Mouse (Mus musculus): ENCODE results near the gene Srbd1. TPM values are rescaled to one million over a fixed set of nuclear protein-coding genes. Genes with fewer than 3 reads are reported as not detected.

The Srbd1 gene
- polyA plus RNA-seq, 1 experiment from 2014 or later, result 8.0 TPM

- H3K27ac ChIP-seq, result no peak overlapping the region
- 29% methylated on average over 9 of the region's 9 CpGs for WGBS
- no peak overlapping the region for H3K4me3 ChIP-seq (replicated peaks; ENCODE audit: low read depth, low read length)
- H3K4me2 ChIP-seq (ENCODE audit: low read length), result no peak overlapping the region
- DNase-seq (ENCODE audit: low spot score) (peak; percentile 76), ATAC-seq (replicated peaks; ENCODE audit: low FRiP score, low read depth) (no peak)
- no peaks in the 10 kb centered on the region for H3K36me3 ChIP-seq (ENCODE audit: insufficient read depth, low read length)
- no peaks in the 10 kb centered on the region for H3K4me1 ChIP-seq (replicated peaks; ENCODE audit: insufficient read depth, low read length)
- no peaks in the 10 kb centered on the region for H3K9me3 ChIP-seq (replicated peaks; ENCODE audit: low read length)
- TF ChIP-seq CTCF (IDR thresholded peaks at IDR 0.05; ENCODE audit: low read depth), result no peak
- H3K9ac ChIP-seq (ENCODE audit: low read depth, low read length), result no peak overlapping the region
- H3K27me3 ChIP-seq (ENCODE audit: insufficient read depth, low read length), result no peaks in the 10 kb centered on the region
These were observed 54.9 kb downstream of the Srbd1 start for GRCm38 (mm10) chr17:86089893-86090588.

- 90% methylated on average over 9 of the region's 9 CpGs for WGBS
- H3K4me2 ChIP-seq (ENCODE audit: low read length), result no peak overlapping the region
- ATAC-seq (replicated peaks; ENCODE audit: low FRiP score, low read depth), result no peak
- no peak for TF ChIP-seq CTCF (IDR thresholded peaks at IDR 0.05; ENCODE audit: low read depth)
- H3K9ac ChIP-seq (ENCODE audit: low read depth, low read length), result no peak overlapping the region
- H3K36me3 ChIP-seq (ENCODE audit: insufficient read depth, low read length), result no peaks in the 10 kb centered on the region
- H3K4me1 ChIP-seq (replicated peaks; ENCODE audit: insufficient read depth, low read length), result no peaks in the 10 kb centered on the region
- no peaks in the 10 kb centered on the region for H3K27me3 ChIP-seq (ENCODE audit: insufficient read depth, low read length)
- no peak for DNase-seq (ENCODE audit: low spot score)
- no peak overlapping the region for H3K4me3 ChIP-seq (replicated peaks; ENCODE audit: low read depth, low read length)
- H3K27ac ChIP-seq, result no peak overlapping the region
- no peaks in the 10 kb centered on the region for H3K9me3 ChIP-seq (replicated peaks; ENCODE audit: low read length)
These were observed 57.1 kb downstream of the Srbd1 start for GRCm38 (mm10) chr17:86087922-86088321.

GRCm38 (mm10) chr17:86086191-86086590, 58.8 kb downstream of the Srbd1 start:
- Histone ChIP-seq H3K27ac (no peak overlapping the region), H3K27me3 (ENCODE audit: insufficient read depth, low read length) (no peaks in the 10 kb centered on the region), H3K4me1 (replicated peaks; ENCODE audit: insufficient read depth, low read length) (no peaks in the 10 kb centered on the region), H3K4me2 (ENCODE audit: low read length) (no peak overlapping the region), H3K9me3 (replicated peaks; ENCODE audit: low read length) (no peaks in the 10 kb centered on the region), H3K9ac (ENCODE audit: low read depth, low read length) (no peak overlapping the region), H3K4me3 (replicated peaks; ENCODE audit: low read depth, low read length) (no peak overlapping the region), H3K36me3 (ENCODE audit: insufficient read depth, low read length) (no peaks in the 10 kb centered on the region)
- DNase-seq (ENCODE audit: low spot score), result no peak
- ATAC-seq (replicated peaks; ENCODE audit: low FRiP score, low read depth), result no peak
- TF ChIP-seq CTCF (IDR thresholded peaks at IDR 0.05; ENCODE audit: low read depth), result no peak
- 78% methylated on average over 4 of the region's 4 CpGs for WGBS

GRCm38 (mm10) chr17:86083207-86083606, 61.8 kb downstream of the Srbd1 start:
- Histone ChIP-seq H3K4me1 (replicated peaks; ENCODE audit: insufficient read depth, low read length) (no peaks in the 10 kb centered on the region), H3K4me3 (replicated peaks; ENCODE audit: low read depth, low read length) (no peak overlapping the region), H3K9me3 (replicated peaks; ENCODE audit: low read length) (no peaks in the 10 kb centered on the region), H3K27ac (no peak overlapping the region), H3K36me3 (ENCODE audit: insufficient read depth, low read length) (no peaks in the 10 kb centered on the region), H3K9ac (ENCODE audit: low read depth, low read length) (no peak overlapping the region), H3K4me2 (ENCODE audit: low read length) (no peak overlapping the region), H3K27me3 (ENCODE audit: insufficient read depth, low read length) (no peaks in the 10 kb centered on the region)
- no peak for DNase-seq (ENCODE audit: low spot score)
- WGBS, result 64% methylated on average over 7 of the region's 7 CpGs
- no peak for TF ChIP-seq CTCF (IDR thresholded peaks at IDR 0.05; ENCODE audit: low read depth)
- no peak for ATAC-seq (replicated peaks; ENCODE audit: low FRiP score, low read depth)

GRCm38 (mm10) chr17:86078060-86078459, 66.9 kb downstream of the Srbd1 start:
- WGBS, result 52% methylated on average over 11 of the region's 11 CpGs
- Histone ChIP-seq H3K9ac (ENCODE audit: low read depth, low read length) (no peak overlapping the region), H3K27ac (no peak overlapping the region), H3K4me3 (replicated peaks; ENCODE audit: low read depth, low read length) (no peak overlapping the region), H3K36me3 (ENCODE audit: insufficient read depth, low read length) (no peaks in the 10 kb centered on the region), H3K4me1 (replicated peaks; ENCODE audit: insufficient read depth, low read length) (no peaks in the 10 kb centered on the region), H3K27me3 (ENCODE audit: insufficient read depth, low read length) (no peaks in the 10 kb centered on the region), H3K4me2 (ENCODE audit: low read length) (no peak overlapping the region), H3K9me3 (replicated peaks; ENCODE audit: low read length) (no peaks in the 10 kb centered on the region)
- ATAC-seq (replicated peaks; ENCODE audit: low FRiP score, low read depth) (no peak), DNase-seq (ENCODE audit: low spot score) (no peak)
- no peak for TF ChIP-seq CTCF (IDR thresholded peaks at IDR 0.05; ENCODE audit: low read depth)

- no peak overlapping the region for H3K9ac ChIP-seq (ENCODE audit: low read depth, low read length)
- H3K9me3 ChIP-seq (replicated peaks; ENCODE audit: low read length), result no peaks in the 10 kb centered on the region
- ATAC-seq (replicated peaks; ENCODE audit: low FRiP score, low read depth) (no peak), DNase-seq (ENCODE audit: low spot score) (no peak)
- no peak for TF ChIP-seq CTCF (IDR thresholded peaks at IDR 0.05; ENCODE audit: low read depth)
- no peaks in the 10 kb centered on the region for H3K36me3 ChIP-seq (ENCODE audit: insufficient read depth, low read length)
- H3K4me3 ChIP-seq (replicated peaks; ENCODE audit: low read depth, low read length), result no peak overlapping the region
- WGBS, result 97% methylated on average over 3 of the region's 3 CpGs
- no peaks in the 10 kb centered on the region for H3K27me3 ChIP-seq (ENCODE audit: insufficient read depth, low read length)
- H3K27ac ChIP-seq, result no peak overlapping the region
- no peaks in the 10 kb centered on the region for H3K4me1 ChIP-seq (replicated peaks; ENCODE audit: insufficient read depth, low read length)
- H3K4me2 ChIP-seq (ENCODE audit: low read length), result no peak overlapping the region
These were observed 77.5 kb downstream of the Srbd1 start for GRCm38 (mm10) chr17:86067444-86067843.

- Histone ChIP-seq H3K9me3 (replicated peaks; ENCODE audit: low read length) (no peaks in the 10 kb centered on the region), H3K4me2 (ENCODE audit: low read length) (no peak overlapping the region), H3K9ac (ENCODE audit: low read depth, low read length) (no peak overlapping the region), H3K36me3 (ENCODE audit: insufficient read depth, low read length) (no peaks in the 10 kb centered on the region), H3K27ac (no peak overlapping the region), H3K4me3 (replicated peaks; ENCODE audit: low read depth, low read length) (no peak overlapping the region), H3K4me1 (replicated peaks; ENCODE audit: insufficient read depth, low read length) (no peaks in the 10 kb centered on the region), H3K27me3 (ENCODE audit: insufficient read depth, low read length) (no peaks in the 10 kb centered on the region)
- WGBS, result 87% methylated on average over 7 of the region's 7 CpGs
- ATAC-seq (replicated peaks; ENCODE audit: low FRiP score, low read depth), result no peak
- no peak for DNase-seq (ENCODE audit: low spot score)
- TF ChIP-seq CTCF (IDR thresholded peaks at IDR 0.05; ENCODE audit: low read depth), result no peak
These were observed 79.1 kb downstream of the Srbd1 start for GRCm38 (mm10) chr17:86065833-86066232.

Data from kidney, postnatal 0 days (tissue).